Mouse (Mus musculus) brain, embryonic 14.5 days (tissue): ENCODE data around the gene Man2a1.

Experiments
- CTCF ChIP-seq: fragments of 200-500 bp; IDR thresholded peaks from 2 replicates; pipeline ENCODE4 v1.5.1; 2012; ENCODE audit warnings: inconsistent platforms, mild to moderate bottlenecking, moderate library complexity, borderline replicate concordance; ENCODE audit not compliant: insufficient read depth, insufficient read length; ENCODE audit errors: extremely low read depth
- POLR2A ChIP-seq: fragments of 200-500 bp; IDR thresholded peaks from 2 replicates; pipeline ENCODE4 v1.6.1; 2012; ENCODE audit warnings: mild to moderate bottlenecking, inconsistent platforms, borderline replicate concordance; ENCODE audit not compliant: poor library complexity, insufficient read depth, insufficient read length, severe bottlenecking; ENCODE audit errors: extremely low read depth

- TF ChIP-seq CTCF (no peak), POLR2A (no peak)
These were observed 103.2 kb downstream of the Man2a1 start for GRCm38 (mm10) chr17:64703649-64704230.
